Mouse (Mus musculus): ENCODE measurements around the gene Zfp354c. TPM values are rescaled to one million over a fixed set of nuclear protein-coding genes. Genes with fewer than 3 reads are reported as not detected.

Zfp354c gene
- polyA plus RNA-seq, 1 experiment from 2014 or later, result 29.0 TPM

GRCm38 (mm10) chr11:50841023-50841735, 13.7 kb upstream of the Zfp354c start, which contains the start of gene Zfp879:
Zfp879 (minus strand) TSS chr11:50841552.
- ATAC-seq (replicated peaks; ENCODE audit: low FRiP score, low TSS enrichment, low read depth), result peak; percentile 95
- H3K4me2 ChIP-seq (ENCODE audit: low read length), result peak within 1 kb of the TSS; percentile 59
- peak within 1 kb of the TSS; percentile 36 for H3K4me3 ChIP-seq (ENCODE audit: low read depth, low read length)
- no peaks in the 10 kb centered on the region for H3K9me3 ChIP-seq (ENCODE audit: control insufficient read depth, low read length)
- H3K4me1 ChIP-seq (replicated peaks; ENCODE audit: control insufficient read depth, insufficient read depth, low read length), result peaks cover 8% of the 10 kb centered on the region; the same call in 1 of the 2 replicates
- DNase-seq (ENCODE audit: low spot score), result peak; percentile 94
- WGBS, result 14% methylated on average over 22 of the region's 22 CpGs
- H3K36me3 ChIP-seq (ENCODE audit: control insufficient read depth, insufficient read depth, low read length), result no peaks in the 10 kb centered on the region
- peak within 1 kb of the TSS; percentile 57 for H3K9ac ChIP-seq (ENCODE audit: low read length)
- no peaks in the 10 kb centered on the region for H3K27me3 ChIP-seq (replicated peaks; ENCODE audit: control insufficient read depth, insufficient read depth, low read length)
- peak within 1 kb of the TSS; percentile 89 for H3K27ac ChIP-seq (ENCODE audit: low read depth)

- Histone ChIP-seq H3K36me3 (ENCODE audit: control insufficient read depth, insufficient read depth, low read length) (no peaks in the 10 kb centered on the region; the same call in 1 of the 2 replicates), H3K9me3 (ENCODE audit: control insufficient read depth, low read length) (peaks cover 13% of the 10 kb centered on the region; the same call in 1 of the 2 replicates), H3K9ac (ENCODE audit: low read length) (no peak overlapping the region), H3K27me3 (replicated peaks; ENCODE audit: control insufficient read depth, insufficient read depth, low read length) (no peaks in the 10 kb centered on the region), H3K4me3 (ENCODE audit: low read depth, low read length) (no peak overlapping the region), H3K4me2 (ENCODE audit: low read length) (no peak overlapping the region), H3K27ac (ENCODE audit: low read depth) (no peak overlapping the region), H3K4me1 (replicated peaks; ENCODE audit: control insufficient read depth, insufficient read depth, low read length) (peaks cover 4% of the 10 kb centered on the region; the same call in 1 of the 2 replicates)
- no peak for DNase-seq (ENCODE audit: low spot score)
- WGBS, result 85% methylated on average over 4 of the region's 4 CpGs
- no peak for ATAC-seq (replicated peaks; ENCODE audit: low FRiP score, low TSS enrichment, low read depth)
Measured at GRCm38 (mm10) chr11:50835727-50836126, 8.2 kb upstream of the Zfp354c start.

- no peak overlapping the region for H3K9ac ChIP-seq (ENCODE audit: low read length)
- ATAC-seq (replicated peaks; ENCODE audit: low FRiP score, low TSS enrichment, low read depth) (no peak), DNase-seq (ENCODE audit: low spot score) (no peak)
- no peaks in the 10 kb centered on the region for H3K9me3 ChIP-seq (ENCODE audit: control insufficient read depth, low read length)
- 56% methylated on average over 2 of the region's 2 CpGs for WGBS
- H3K27ac ChIP-seq (ENCODE audit: low read depth), result no peak overlapping the region
- H3K4me1 ChIP-seq (replicated peaks; ENCODE audit: control insufficient read depth, insufficient read depth, low read length), result 0 out of 2 replicates have a peak, but pooled peaks cover 6% of the 10 kb centered on the region
- peak overlapping the region; percentile 86 for H3K4me3 ChIP-seq (ENCODE audit: low read depth, low read length)
- no peaks in the 10 kb centered on the region for H3K27me3 ChIP-seq (replicated peaks; ENCODE audit: control insufficient read depth, insufficient read depth, low read length)
- peaks cover 40% of the 10 kb centered on the region for H3K36me3 ChIP-seq (ENCODE audit: control insufficient read depth, insufficient read depth, low read length)
- peak overlapping the region; percentile 79 for H3K4me2 ChIP-seq (ENCODE audit: low read length)
Measured at GRCm38 (mm10) chr11:50826214-50826613, 1.3 kb downstream of the Zfp354c start.

- ATAC-seq (replicated peaks; ENCODE audit: low FRiP score, low TSS enrichment, low read depth), result no peak
- Histone ChIP-seq H3K27ac (ENCODE audit: low read depth) (no peak overlapping the region), H3K9me3 (ENCODE audit: control insufficient read depth, low read length) (peaks cover 42% of the 10 kb centered on the region), H3K9ac (ENCODE audit: low read length) (no peak overlapping the region), H3K36me3 (ENCODE audit: control insufficient read depth, insufficient read depth, low read length) (peaks cover 81% of the 10 kb centered on the region), H3K4me3 (ENCODE audit: low read depth, low read length) (no peak overlapping the region), H3K27me3 (replicated peaks; ENCODE audit: control insufficient read depth, insufficient read depth, low read length) (no peaks in the 10 kb centered on the region), H3K4me2 (ENCODE audit: low read length) (no peak overlapping the region), H3K4me1 (replicated peaks; ENCODE audit: control insufficient read depth, insufficient read depth, low read length) (no peaks in the 10 kb centered on the region)
- WGBS, result 95% methylated on average over 4 of the region's 4 CpGs
- DNase-seq (ENCODE audit: low spot score), result no peak
Measured at GRCm38 (mm10) chr11:50814233-50814632, 13.3 kb downstream of the Zfp354c start.

GRCm38 (mm10) chr11:50798836-50799235, 28.7 kb downstream of the Zfp354c start:
- Histone ChIP-seq H3K4me1 (replicated peaks; ENCODE audit: control insufficient read depth, insufficient read depth, low read length) (no peaks in the 10 kb centered on the region), H3K36me3 (ENCODE audit: control insufficient read depth, insufficient read depth, low read length) (no peaks in the 10 kb centered on the region), H3K4me3 (ENCODE audit: low read depth, low read length) (no peak overlapping the region), H3K27me3 (replicated peaks; ENCODE audit: control insufficient read depth, insufficient read depth, low read length) (no peaks in the 10 kb centered on the region), H3K9ac (ENCODE audit: low read length) (no peak overlapping the region), H3K9me3 (ENCODE audit: control insufficient read depth, low read length) (no peaks in the 10 kb centered on the region), H3K27ac (ENCODE audit: low read depth) (no peak overlapping the region), H3K4me2 (ENCODE audit: low read length) (no peak overlapping the region)
- ATAC-seq (replicated peaks; ENCODE audit: low FRiP score, low TSS enrichment, low read depth) (no peak), DNase-seq (ENCODE audit: low spot score) (no peak)

GRCm38 (mm10) chr11:50797674-50798073, 29.9 kb downstream of the Zfp354c start:
- WGBS, result 72% methylated on average over 11 of the region's 11 CpGs

GRCm38 (mm10) chr11:50771006-50771405, 56.5 kb downstream of the Zfp354c start:
- Histone ChIP-seq H3K27ac (ENCODE audit: low read depth) (no peak overlapping the region), H3K9me3 (ENCODE audit: control insufficient read depth, low read length) (no peaks in the 10 kb centered on the region), H3K9ac (ENCODE audit: low read length) (no peak overlapping the region), H3K4me2 (ENCODE audit: low read length) (no peak overlapping the region), H3K4me3 (ENCODE audit: low read depth, low read length) (no peak overlapping the region), H3K27me3 (replicated peaks; ENCODE audit: control insufficient read depth, insufficient read depth, low read length) (no peaks in the 10 kb centered on the region), H3K36me3 (ENCODE audit: control insufficient read depth, insufficient read depth, low read length) (no peaks in the 10 kb centered on the region), H3K4me1 (replicated peaks; ENCODE audit: control insufficient read depth, insufficient read depth, low read length) (no peaks in the 10 kb centered on the region)
- WGBS, result 90% methylated on average over 1 of the region's 1 CpGs
- DNase-seq (ENCODE audit: low spot score), result no peak
- no peak for ATAC-seq (replicated peaks; ENCODE audit: low FRiP score, low TSS enrichment, low read depth)

More at GRCm38 (mm10) chr11:50797674-50798073, 29.9 kb downstream of the Zfp354c start:
- Histone ChIP-seq H3K36me3 (ENCODE audit: control insufficient read depth, insufficient read depth, low read length) (no peaks in the 10 kb centered on the region), H3K9ac (ENCODE audit: low read length) (no peak overlapping the region), H3K9me3 (ENCODE audit: control insufficient read depth, low read length) (no peaks in the 10 kb centered on the region), H3K27me3 (replicated peaks; ENCODE audit: control insufficient read depth, insufficient read depth, low read length) (no peaks in the 10 kb centered on the region), H3K4me3 (ENCODE audit: low read depth, low read length) (no peak overlapping the region), H3K4me2 (ENCODE audit: low read length) (no peak overlapping the region), H3K4me1 (replicated peaks; ENCODE audit: control insufficient read depth, insufficient read depth, low read length) (no peaks in the 10 kb centered on the region), H3K27ac (ENCODE audit: low read depth) (no peak overlapping the region)
- DNase-seq (ENCODE audit: low spot score) (no peak), ATAC-seq (replicated peaks; ENCODE audit: low FRiP score, low TSS enrichment, low read depth) (no peak)

- H3K4me3 ChIP-seq (ENCODE audit: low read depth, low read length), result peak overlapping the region; percentile 15; the same call in 1 of the 2 replicates
- H3K4me1 ChIP-seq (replicated peaks; ENCODE audit: control insufficient read depth, insufficient read depth, low read length), result no peaks in the 10 kb centered on the region
- 11% methylated on average over 14 of the region's 14 CpGs for WGBS
- DNase-seq (ENCODE audit: low spot score) (peak; percentile 98), ATAC-seq (replicated peaks; ENCODE audit: low FRiP score, low TSS enrichment, low read depth) (peak; percentile 85)
- no peaks in the 10 kb centered on the region for H3K27me3 ChIP-seq (replicated peaks; ENCODE audit: control insufficient read depth, insufficient read depth, low read length)
- H3K9ac ChIP-seq (ENCODE audit: low read length), result no peak overlapping the region
- no peaks in the 10 kb centered on the region for H3K36me3 ChIP-seq (ENCODE audit: control insufficient read depth, insufficient read depth, low read length)
- H3K9me3 ChIP-seq (ENCODE audit: control insufficient read depth, low read length), result no peaks in the 10 kb centered on the region
- H3K27ac ChIP-seq (ENCODE audit: low read depth), result no peak overlapping the region
- peak overlapping the region; percentile 55 for H3K4me2 ChIP-seq (ENCODE audit: low read length)
Measured at GRCm38 (mm10) chr11:50768995-50769749, 58.4 kb downstream of the Zfp354c start.
